Mouse (Mus musculus): ENCODE data around the gene Abcb5. TPM values are rescaled to one million over a fixed set of nuclear protein-coding genes. Genes with fewer than 3 reads are reported as not detected.

The Abcb5 gene
- polyA plus RNA-seq, 1 experiment from 2014 or later = not detected

DNA sequence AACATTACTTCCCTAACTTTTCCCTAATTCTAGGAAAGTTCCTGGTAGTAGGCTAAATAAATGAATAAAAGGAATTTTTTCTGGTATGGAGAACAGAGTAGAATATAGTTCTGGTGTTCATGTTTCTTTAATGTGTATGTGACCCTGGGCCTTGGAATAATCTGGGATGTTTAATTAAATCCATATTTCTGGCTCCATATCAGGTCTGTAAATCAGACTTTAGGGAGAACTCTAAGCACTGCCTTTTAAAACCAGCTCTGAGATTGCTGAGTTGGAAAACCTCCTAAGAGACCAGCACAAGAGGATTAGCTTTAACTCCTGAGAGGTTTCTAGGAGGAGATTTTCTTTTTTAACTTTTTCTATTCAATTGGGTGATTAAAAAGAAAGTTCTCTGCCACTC, 83.4 kb downstream of the Abcb5 start:
- no peak overlapping the region for H3K4me3 ChIP-seq
- peak overlapping the region; percentile 48; the same call in 1 of the 2 replicates for H3K27ac ChIP-seq
- no peaks in the 10 kb centered on the region for H3K4me1 ChIP-seq
- no peaks in the 10 kb centered on the region for H3K27me3 ChIP-seq
- no peak overlapping the region for H3K4me2 ChIP-seq
- no peaks in the 10 kb centered on the region for H3K36me3 ChIP-seq
- no peak overlapping the region for H3K9ac ChIP-seq
- no peaks in the 10 kb centered on the region for H3K9me3 ChIP-seq
- ATAC-seq (ENCODE audit: insufficient number of reproducible peaks, insufficient read depth, low FRiP score, low TSS enrichment, low read depth) = no peak

DNA sequence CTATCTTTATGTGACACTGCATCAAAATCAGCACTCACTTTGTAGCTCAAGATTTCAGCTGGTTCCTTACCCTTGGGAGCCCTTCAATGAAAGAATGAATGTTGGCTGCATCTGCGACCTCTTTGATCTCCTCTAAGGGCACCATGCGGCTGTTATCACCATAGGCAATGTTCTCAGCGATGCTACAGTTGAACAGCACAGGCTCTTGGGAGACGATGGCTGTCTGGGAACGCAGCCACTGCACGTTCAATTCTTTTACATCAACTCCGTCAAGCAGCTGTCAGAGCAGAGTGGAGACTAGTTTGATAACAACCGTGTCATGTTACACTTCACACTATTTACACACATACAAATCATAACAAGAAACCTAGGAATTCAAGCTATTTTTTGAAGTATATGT, 93.5 kb downstream of the Abcb5 start:
- Histone ChIP-seq H3K4me3 (no peak overlapping the region), H3K27me3 (no peaks in the 10 kb centered on the region), H3K4me1 (no peaks in the 10 kb centered on the region), H3K9me3 (no peaks in the 10 kb centered on the region), H3K4me2 (no peak overlapping the region), H3K27ac (no peak overlapping the region), H3K9ac (no peak overlapping the region), H3K36me3 (no peaks in the 10 kb centered on the region)
- 73% methylated on average over 8 of the region's 8 CpGs for WGBS
- no peak for ATAC-seq (ENCODE audit: insufficient number of reproducible peaks, insufficient read depth, low FRiP score, low TSS enrichment, low read depth)

DNA sequence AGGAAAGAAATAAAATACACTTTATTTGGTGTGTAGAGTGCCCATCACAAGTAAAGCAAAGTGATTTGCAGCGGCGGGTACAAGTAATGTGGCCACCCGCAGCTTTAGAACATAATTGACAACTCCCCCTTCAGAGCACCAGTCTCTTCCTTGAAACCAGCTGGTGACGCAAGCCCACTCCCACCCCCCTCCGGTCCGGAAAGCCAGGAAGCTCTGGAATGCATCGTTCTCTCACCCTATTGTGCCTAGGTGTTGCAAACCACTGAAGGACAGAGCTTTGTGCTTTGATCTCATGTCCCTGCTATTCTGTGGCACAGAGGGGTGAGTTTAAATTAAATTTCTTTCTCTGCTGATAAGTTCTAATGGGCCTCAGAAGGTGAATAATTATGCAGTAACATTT, 110.1 kb downstream of the Abcb5 start:
- no peak for ATAC-seq (ENCODE audit: insufficient number of reproducible peaks, insufficient read depth, low FRiP score, low TSS enrichment, low read depth)
- Histone ChIP-seq H3K4me1 (peaks cover 9% of the 10 kb centered on the region), H3K27me3 (peaks cover 69% of the 10 kb centered on the region), H3K9me3 (no peaks in the 10 kb centered on the region), H3K9ac (no peak overlapping the region), H3K36me3 (no peaks in the 10 kb centered on the region), H3K4me2 (no peak overlapping the region), H3K27ac (no peak overlapping the region), H3K4me3 (no peak overlapping the region)
- WGBS = 4% methylated on average over 7 of the region's 7 CpGs

DNA sequence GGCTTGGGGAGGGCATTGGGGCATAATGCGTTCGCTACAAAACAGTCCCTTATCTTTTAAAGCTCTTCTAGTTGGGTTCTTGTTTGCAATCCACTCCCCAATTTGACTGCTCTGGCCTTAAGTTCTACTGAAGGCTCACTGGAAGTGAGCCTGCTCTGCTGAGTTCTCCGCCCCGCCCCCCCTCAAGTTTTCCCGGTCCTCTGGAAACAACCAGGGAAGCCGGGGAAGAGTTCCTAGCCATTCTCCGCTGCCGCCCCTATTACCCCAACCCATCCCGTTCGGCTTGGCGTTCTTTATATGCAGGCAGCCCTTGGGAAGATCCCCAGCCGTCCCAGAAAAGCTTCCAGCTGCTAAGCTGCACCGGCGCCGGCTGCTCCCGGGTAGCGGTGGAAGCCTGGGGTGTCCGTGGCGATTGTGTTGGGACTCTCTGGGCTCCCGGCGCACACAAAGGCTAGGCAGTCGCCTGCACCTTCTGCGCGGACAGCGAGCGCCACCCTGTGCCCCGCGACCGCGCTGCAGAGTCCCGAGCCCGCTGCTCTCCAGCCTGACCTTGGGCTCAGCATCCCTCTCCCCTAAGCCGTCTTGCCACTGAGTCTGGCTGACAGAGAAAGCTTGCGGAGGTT, 111.3 kb downstream of the Abcb5 start:
- Histone ChIP-seq H3K36me3 (no peaks in the 10 kb centered on the region), H3K4me3 (peak overlapping the region; percentile 47), H3K4me1 (peaks cover 9% of the 10 kb centered on the region), H3K27me3 (peaks cover 77% of the 10 kb centered on the region), H3K27ac (no peak overlapping the region), H3K9ac (peak overlapping the region; percentile 66), H3K4me2 (peak overlapping the region; percentile 73), H3K9me3 (no peaks in the 10 kb centered on the region)
- ATAC-seq (ENCODE audit: insufficient number of reproducible peaks, insufficient read depth, low FRiP score, low TSS enrichment, low read depth) = peak; percentile 90
- WGBS = under 1% methylated on average over 34 of the region's 34 CpGs

DNA sequence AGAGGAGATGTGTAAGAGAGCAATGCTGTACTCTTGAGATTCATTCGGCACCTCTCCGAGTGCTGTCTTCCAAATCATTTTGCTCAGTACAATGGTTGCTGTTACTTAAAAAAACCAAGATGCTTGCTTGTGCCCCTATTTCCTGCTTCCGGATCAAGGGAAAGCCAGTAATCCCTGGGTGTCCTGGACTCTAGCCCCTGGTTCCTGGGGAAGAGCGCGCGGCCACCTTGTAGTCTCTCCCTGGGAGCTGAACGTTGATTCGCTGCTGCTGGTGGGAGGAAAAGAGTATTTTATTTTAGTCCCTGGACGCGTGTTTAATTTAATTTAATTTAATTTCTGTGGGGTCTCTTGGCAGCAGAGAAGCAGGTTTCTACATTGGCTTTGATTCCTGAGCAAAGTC, 111.8 kb downstream of the Abcb5 start:
- peak overlapping the region; percentile 66 for H3K9ac ChIP-seq
- H3K36me3 ChIP-seq = no peaks in the 10 kb centered on the region
- no peak for ATAC-seq (ENCODE audit: insufficient number of reproducible peaks, insufficient read depth, low FRiP score, low TSS enrichment, low read depth)
- H3K4me1 ChIP-seq = peaks cover 9% of the 10 kb centered on the region
- peak overlapping the region; percentile 47 for H3K4me3 ChIP-seq
- H3K27ac ChIP-seq = no peak overlapping the region
- H3K4me2 ChIP-seq = peak overlapping the region; percentile 73
- no peaks in the 10 kb centered on the region for H3K9me3 ChIP-seq
- WGBS = 2% methylated on average over 10 of the region's 10 CpGs
- H3K27me3 ChIP-seq = peaks cover 77% of the 10 kb centered on the region

DNA sequence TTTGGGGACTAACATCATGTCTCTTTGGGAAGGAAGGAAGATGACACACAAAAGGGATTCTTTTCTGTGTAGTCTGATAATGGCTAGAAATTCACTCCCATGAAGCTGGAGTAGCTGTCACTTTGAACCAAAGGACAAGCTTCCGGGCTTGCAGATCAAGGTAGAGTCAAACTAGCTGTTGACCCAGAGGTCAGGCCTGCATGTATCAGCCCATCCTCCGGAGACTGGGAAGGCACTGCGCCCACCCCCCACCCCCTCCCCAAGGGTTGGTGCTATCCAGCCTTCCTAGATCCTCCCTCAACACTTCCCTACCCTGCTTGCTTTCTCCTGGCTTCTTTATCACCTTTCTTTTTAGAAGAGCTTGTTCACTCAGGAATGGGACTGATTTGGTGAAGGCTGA, 112.9 kb downstream of the Abcb5 start:
- H3K9ac ChIP-seq = no peak overlapping the region
- H3K4me2 ChIP-seq = peak overlapping the region; percentile 18
- peaks cover 18% of the 10 kb centered on the region for H3K4me1 ChIP-seq
- H3K4me3 ChIP-seq = 0 out of 2 replicates have a peak overlapping the region, but pooled peaks have one; percentile 0
- H3K27me3 ChIP-seq = peaks cover 84% of the 10 kb centered on the region
- WGBS = 1% methylated on average over 3 of the region's 3 CpGs
- H3K9me3 ChIP-seq = no peaks in the 10 kb centered on the region
- H3K36me3 ChIP-seq = no peaks in the 10 kb centered on the region
- no peak for ATAC-seq (ENCODE audit: insufficient number of reproducible peaks, insufficient read depth, low FRiP score, low TSS enrichment, low read depth)
- no peak overlapping the region for H3K27ac ChIP-seq

DNA sequence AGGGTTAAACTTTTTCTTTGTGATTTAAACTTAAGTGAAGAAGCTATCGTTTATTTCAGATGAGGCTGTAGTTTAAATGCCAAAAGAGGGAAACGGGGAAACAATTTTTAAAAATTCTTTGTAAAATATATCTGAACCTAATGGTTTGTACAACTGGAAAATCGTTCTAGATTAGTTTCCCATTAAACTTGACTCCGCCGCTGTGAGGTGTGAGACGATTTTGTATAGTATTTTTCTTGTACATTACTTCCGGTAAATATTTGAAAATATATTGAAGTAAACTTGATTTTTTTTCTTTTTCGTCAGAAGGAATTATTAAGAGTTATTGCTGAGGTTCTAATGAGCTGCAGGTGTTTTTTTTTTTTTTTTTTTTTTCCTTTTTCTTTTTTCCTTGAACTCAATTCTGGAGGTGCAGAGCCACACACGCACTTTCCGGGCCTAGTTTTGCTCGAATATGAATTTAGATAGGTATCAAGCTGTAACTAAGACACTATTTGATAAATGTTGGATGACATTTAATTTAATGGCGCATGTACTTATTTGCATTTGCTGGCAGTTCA, 115.3 kb downstream of the Abcb5 start:
- H3K4me1 ChIP-seq = peaks cover 32% of the 10 kb centered on the region
- no peak overlapping the region for H3K9ac ChIP-seq
- 23% methylated on average over 12 of the region's 12 CpGs for WGBS
- H3K36me3 ChIP-seq = no peaks in the 10 kb centered on the region
- H3K4me2 ChIP-seq = no peak overlapping the region
- no peak overlapping the region for H3K27ac ChIP-seq
- peaks cover 91% of the 10 kb centered on the region for H3K27me3 ChIP-seq
- H3K4me3 ChIP-seq = no peak overlapping the region
- ATAC-seq (ENCODE audit: insufficient number of reproducible peaks, insufficient read depth, low FRiP score, low TSS enrichment, low read depth) = no peak
- H3K9me3 ChIP-seq = no peaks in the 10 kb centered on the region

DNA sequence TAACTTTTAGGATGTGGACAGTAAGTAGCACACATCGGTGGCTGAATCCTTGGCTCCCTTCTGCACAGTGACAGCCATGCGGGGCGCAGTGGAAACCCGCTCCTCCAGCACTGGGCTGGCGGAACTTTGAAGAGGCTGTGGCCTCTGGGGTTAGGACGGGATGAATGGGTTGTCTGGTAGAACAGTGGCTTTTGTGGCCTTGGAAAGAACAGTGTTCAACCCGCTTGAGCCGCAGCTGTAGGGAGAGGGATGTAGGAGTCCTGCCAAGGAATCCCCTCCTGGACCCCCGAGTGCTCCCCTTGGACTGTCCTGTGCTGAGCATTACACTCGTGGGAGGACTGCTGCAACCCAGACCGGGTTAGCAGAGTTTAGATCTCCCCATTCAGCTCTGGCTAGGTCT, 116.2 kb downstream of the Abcb5 start:
- under 1% methylated on average over 11 of the region's 11 CpGs for WGBS
- H3K4me1 ChIP-seq = peaks cover 32% of the 10 kb centered on the region
- ATAC-seq (ENCODE audit: insufficient number of reproducible peaks, insufficient read depth, low FRiP score, low TSS enrichment, low read depth) = no peak
- H3K9ac ChIP-seq = peak overlapping the region; percentile 65
- H3K9me3 ChIP-seq = no peaks in the 10 kb centered on the region
- H3K27me3 ChIP-seq = peaks cover 92% of the 10 kb centered on the region
- no peak overlapping the region for H3K27ac ChIP-seq
- no peaks in the 10 kb centered on the region for H3K36me3 ChIP-seq
- H3K4me3 ChIP-seq = peak overlapping the region; percentile 45
- peak overlapping the region; percentile 67; the same call in 1 of the 2 replicates for H3K4me2 ChIP-seq

DNA sequence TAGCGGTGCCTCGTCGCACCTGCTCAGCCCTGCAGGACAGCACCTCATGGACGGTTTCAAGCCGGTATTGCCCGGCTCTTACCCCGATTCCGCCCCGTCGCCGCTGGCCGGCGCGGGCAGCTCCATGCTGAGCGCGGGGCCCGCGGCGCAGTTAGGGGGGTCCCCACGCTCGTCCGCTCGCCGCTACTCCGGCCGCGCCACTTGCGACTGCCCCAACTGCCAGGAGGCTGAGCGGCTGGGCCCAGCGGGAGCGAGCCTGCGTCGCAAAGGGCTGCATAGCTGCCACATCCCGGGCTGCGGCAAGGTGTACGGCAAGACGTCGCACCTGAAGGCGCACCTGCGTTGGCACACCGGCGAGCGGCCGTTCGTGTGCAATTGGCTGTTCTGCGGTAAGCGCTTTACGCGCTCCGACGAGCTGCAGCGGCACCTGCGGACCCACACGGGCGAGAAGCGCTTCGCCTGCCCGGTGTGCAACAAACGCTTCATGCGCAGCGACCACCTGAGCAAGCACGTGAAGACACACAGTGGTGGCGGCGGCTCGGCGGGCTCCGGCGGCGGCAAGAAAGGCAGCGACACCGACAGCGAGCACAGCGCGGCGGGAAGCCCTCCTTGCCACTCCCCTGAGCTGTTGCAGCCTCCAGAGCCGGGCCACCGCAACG, 116.9 kb downstream of the Abcb5 start:
- peak overlapping the region; percentile 65 for H3K9ac ChIP-seq
- 0 out of 2 replicates have a peak, but pooled peaks have one; percentile 12 for ATAC-seq (ENCODE audit: insufficient number of reproducible peaks, insufficient read depth, low FRiP score, low TSS enrichment, low read depth)
- H3K4me1 ChIP-seq = peaks cover 26% of the 10 kb centered on the region
- H3K4me2 ChIP-seq = peak overlapping the region; percentile 67
- H3K27me3 ChIP-seq = peaks cover 92% of the 10 kb centered on the region
- no peak overlapping the region; the same call in 1 of the 2 replicates for H3K27ac ChIP-seq
- no peaks in the 10 kb centered on the region for H3K9me3 ChIP-seq
- H3K4me3 ChIP-seq = peak overlapping the region; percentile 45
- H3K36me3 ChIP-seq = no peaks in the 10 kb centered on the region
- WGBS = under 1% methylated on average over 78 of the region's 78 CpGs

DNA sequence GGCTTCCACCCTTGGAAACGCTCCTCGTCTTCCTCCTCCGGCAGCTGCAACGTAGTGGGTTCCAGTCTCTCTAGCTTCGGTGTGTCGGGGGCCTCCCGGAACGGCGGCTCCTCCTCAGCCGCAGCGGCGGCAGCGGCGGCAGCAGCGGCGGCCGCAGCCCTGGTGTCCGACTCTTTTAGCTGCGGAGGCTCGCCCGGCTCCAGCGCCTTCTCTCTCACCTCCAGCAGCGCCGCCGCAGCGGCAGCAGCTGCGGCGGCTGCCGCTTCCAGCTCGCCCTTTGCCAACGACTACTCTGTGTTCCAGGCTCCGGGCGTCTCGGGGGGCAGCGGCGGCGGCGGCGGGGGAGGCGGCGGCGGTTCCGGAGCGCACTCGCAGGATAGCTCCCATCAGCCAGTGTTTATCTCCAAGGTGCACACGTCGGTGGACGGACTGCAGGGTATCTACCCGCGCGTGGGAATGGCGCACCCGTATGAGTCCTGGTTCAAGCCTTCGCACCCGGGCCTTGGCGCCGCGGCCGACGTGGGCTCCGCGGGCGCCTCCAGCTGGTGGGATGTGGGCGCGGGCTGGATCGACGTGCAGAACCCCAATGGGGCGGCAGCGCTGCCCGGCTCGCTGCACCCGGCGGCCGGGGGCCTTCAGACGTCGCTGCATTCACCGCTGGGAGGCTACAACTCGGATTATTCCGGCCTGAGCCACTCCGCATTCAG, 117.6 kb downstream of the Abcb5 start:
- peak overlapping the region; percentile 39 for H3K27ac ChIP-seq
- peaks cover 24% of the 10 kb centered on the region for H3K4me1 ChIP-seq
- peak overlapping the region; percentile 67 for H3K4me2 ChIP-seq
- peak overlapping the region; percentile 45 for H3K4me3 ChIP-seq
- under 1% methylated on average over 75 of the region's 80 CpGs for WGBS
- H3K9me3 ChIP-seq = no peaks in the 10 kb centered on the region
- peaks cover 93% of the 10 kb centered on the region for H3K27me3 ChIP-seq
- no peaks in the 10 kb centered on the region for H3K36me3 ChIP-seq
- H3K9ac ChIP-seq = peak overlapping the region; percentile 65
- 0 out of 2 replicates have a peak, but pooled peaks have one; percentile 33 for ATAC-seq (ENCODE audit: insufficient number of reproducible peaks, insufficient read depth, low FRiP score, low TSS enrichment, low read depth)

DNA sequence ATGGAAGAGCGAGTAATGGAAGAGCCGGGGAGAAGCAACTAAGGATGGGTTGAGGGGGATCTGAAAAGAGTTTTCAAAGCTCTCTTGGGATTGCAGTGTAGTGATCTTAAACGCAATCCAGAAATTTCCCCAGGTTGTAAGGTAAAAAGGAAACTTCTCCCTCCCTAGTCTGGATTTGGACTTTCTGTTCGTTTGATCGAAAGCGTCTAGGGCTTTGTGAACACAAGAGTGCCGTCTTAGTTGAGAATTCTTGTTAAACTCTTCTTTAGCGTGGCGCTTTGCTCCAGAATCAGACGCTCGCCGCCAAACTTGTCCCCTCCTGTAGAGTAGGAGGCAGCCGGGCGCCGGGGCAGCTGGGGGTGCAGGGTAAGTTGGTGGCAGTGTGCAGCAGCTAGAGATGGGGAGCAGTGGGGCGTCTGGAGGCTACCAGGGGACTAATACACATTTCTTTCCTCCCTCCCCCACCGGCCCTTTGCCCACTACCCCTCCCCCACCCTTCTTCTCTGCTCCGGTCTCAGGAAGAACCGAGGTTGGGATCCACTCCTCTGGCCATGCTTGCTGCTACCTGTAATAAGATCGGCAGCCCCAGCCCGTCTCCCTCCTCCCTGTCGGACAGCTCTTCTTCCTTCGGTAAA, 118.2 kb downstream of the Abcb5 start:
- Histone ChIP-seq H3K9ac (peak overlapping the region; percentile 65), H3K4me2 (peak overlapping the region; percentile 67), H3K9me3 (no peaks in the 10 kb centered on the region), H3K27me3 (peaks cover 93% of the 10 kb centered on the region), H3K4me1 (peaks cover 27% of the 10 kb centered on the region), H3K36me3 (no peaks in the 10 kb centered on the region), H3K4me3 (peak overlapping the region; percentile 45), H3K27ac (peak overlapping the region; percentile 39)
- ATAC-seq (ENCODE audit: insufficient number of reproducible peaks, insufficient read depth, low FRiP score, low TSS enrichment, low read depth) = peak; percentile 43; the same call in 1 of the 2 replicates
- WGBS = 1% methylated on average over 23 of the region's 23 CpGs

Data from embryonic facial prominence, embryonic 13.5 days (tissue).